Mouse (Mus musculus) heart, embryonic 13.5 days (tissue): ENCODE results near the gene Hace1. TPM values are rescaled to one million over a fixed set of nuclear protein-coding genes. Genes with fewer than 3 reads are reported as not detected.
A peak's percentile ranks its signal among the peaks of the same experiment; 100 is the strongest.

Experiments
- ATAC-seq: fragments of 200-750 bp; cut with Nextera tagmentation; 2 replicates; pipeline ENCODE4 v1.8.0; 2017; ENCODE audit warnings: moderate TSS enrichment; ENCODE audit not compliant: insufficient number of reproducible peaks, low FRiP score, low TSS enrichment; ENCODE audit errors: extremely low read depth
- H3K27ac ChIP-seq: fragments of 300-500 bp; sonication (generic); replicated peaks from 2 replicates; pipeline ENCODE4 v1.5.1; 2015; ENCODE audit warnings: moderate library complexity, mild to moderate bottlenecking, inconsistent platforms
- H3K27me3 ChIP-seq: fragments of 300-500 bp; sonication (generic); replicated peaks from 2 replicates; pipeline ENCODE4 v1.6.1; 2015; ENCODE audit warnings: mild to moderate bottlenecking, inconsistent platforms
- H3K36me3 ChIP-seq: fragments of 300-500 bp; sonication (generic); 2 replicates; pipeline ENCODE4 v1.6.1; 2015; ENCODE audit warnings: mild to moderate bottlenecking, inconsistent platforms
- H3K4me1 ChIP-seq: fragments of 300-500 bp; sonication (generic); 2 replicates; pipeline ENCODE4 v1.6.1; 2015; ENCODE audit warnings: inconsistent platforms
- H3K4me2 ChIP-seq: fragments of 300-500 bp; sonication (generic); 2 replicates; pipeline ENCODE4 v1.6.1; 2015; ENCODE audit warnings: inconsistent platforms, mild to moderate bottlenecking, moderate library complexity
- H3K4me3 ChIP-seq: fragments of 300-500 bp; sonication (generic); 2 replicates; pipeline ENCODE4 v1.5.1; 2015; ENCODE audit warnings: moderate library complexity, mild to moderate bottlenecking, inconsistent platforms
- H3K9ac ChIP-seq: fragments of 300-500 bp; sonication (generic); 2 replicates; pipeline ENCODE4 v1.6.1; 2015; ENCODE audit warnings: inconsistent platforms, mild to moderate bottlenecking, moderate library complexity
- H3K9me3 ChIP-seq: fragments of 300-500 bp; sonication (generic); 2 replicates; pipeline ENCODE4 v1.6.1; 2016; ENCODE audit warnings: inconsistent platforms
- WGBS: fragments of 180-500 bp; shearing (Covaris S2); methylation state at CpG from one replicate; pipeline ENCODE4 v1.1.7; 2015; ENCODE audit warnings: mixed read lengths; 5-methylcytosine and 5-hydroxymethylcytosine counted together
- polyA plus RNA-seq: library from polyadenylated mRNA; unstranded; fragments of >200 nt; fragmentation: Nextera tagmentation; extraction: Ambion mirVana; gene quantifications from 2 replicates; pipeline ENCODE4 v1.2.1, GENCODE M21; 2015

Hace1 gene
- polyA plus RNA-seq, 1 experiment from 2014 or later = 13.0 TPM

- H3K27ac ChIP-seq = peak overlapping the region; percentile 33; the same call in 1 of the 2 replicates
- WGBS = 61% methylated on average over 3 of the region's 3 CpGs
- H3K4me3 ChIP-seq = no peak overlapping the region
- H3K9ac ChIP-seq = no peak overlapping the region
- no peak overlapping the region for H3K4me2 ChIP-seq
- ATAC-seq = no peak
- peaks cover 32% of the 10 kb centered on the region for H3K36me3 ChIP-seq
- peaks cover under 1% of the 10 kb centered on the region; the same call in 1 of the 2 replicates for H3K4me1 ChIP-seq
- H3K27me3 ChIP-seq = no peaks in the 10 kb centered on the region
- no peaks in the 10 kb centered on the region for H3K9me3 ChIP-seq
These were observed 41.4 kb downstream of the Hace1 start for GRCm38 (mm10) chr10:45619039-45619438.

- peaks cover 2% of the 10 kb centered on the region; the same call in 1 of the 2 replicates for H3K36me3 ChIP-seq
- ATAC-seq = no peak
- no peak overlapping the region for H3K4me3 ChIP-seq
- H3K4me1 ChIP-seq = no peaks in the 10 kb centered on the region
- no peak overlapping the region for H3K4me2 ChIP-seq
- no peak overlapping the region for H3K9ac ChIP-seq
- H3K9me3 ChIP-seq = no peaks in the 10 kb centered on the region
- 82% methylated on average over 3 of the region's 3 CpGs for WGBS
- no peaks in the 10 kb centered on the region for H3K27me3 ChIP-seq
- H3K27ac ChIP-seq = no peak overlapping the region
These were observed 54.4 kb downstream of the Hace1 start for GRCm38 (mm10) chr10:45631995-45632394.

- no peaks in the 10 kb centered on the region for H3K27me3 ChIP-seq
- no peak overlapping the region for H3K4me2 ChIP-seq
- H3K9ac ChIP-seq = no peak overlapping the region
- H3K36me3 ChIP-seq = peaks cover 2% of the 10 kb centered on the region; the same call in 1 of the 2 replicates
- H3K9me3 ChIP-seq = no peaks in the 10 kb centered on the region
- no peak overlapping the region for H3K27ac ChIP-seq
- 87% methylated on average over 10 of the region's 10 CpGs for WGBS
- no peak for ATAC-seq
- no peak overlapping the region for H3K4me3 ChIP-seq
- no peaks in the 10 kb centered on the region for H3K4me1 ChIP-seq
These were observed 55.0 kb downstream of the Hace1 start for GRCm38 (mm10) chr10:45632641-45633040.

- WGBS = 80% methylated on average over 3 of the region's 3 CpGs
- Histone ChIP-seq H3K27me3 (no peaks in the 10 kb centered on the region), H3K9ac (no peak overlapping the region), H3K4me1 (no peaks in the 10 kb centered on the region), H3K36me3 (peaks cover 9% of the 10 kb centered on the region), H3K4me3 (no peak overlapping the region), H3K4me2 (no peak overlapping the region), H3K27ac (no peak overlapping the region), H3K9me3 (no peaks in the 10 kb centered on the region)
- no peak for ATAC-seq
These were observed 57.6 kb downstream of the Hace1 start for GRCm38 (mm10) chr10:45635201-45635600.

GRCm38 (mm10) chr10:45639762-45640161 lies 62.1 kb downstream of the Hace1 start:
- peaks cover 21% of the 10 kb centered on the region for H3K36me3 ChIP-seq
- ATAC-seq = no peak
- no peaks in the 10 kb centered on the region for H3K4me1 ChIP-seq
- peaks cover 4% of the 10 kb centered on the region; the same call in 1 of the 2 replicates for H3K9me3 ChIP-seq
- H3K27me3 ChIP-seq = no peaks in the 10 kb centered on the region
- H3K4me2 ChIP-seq = no peak overlapping the region
- no peak overlapping the region for H3K4me3 ChIP-seq
- H3K27ac ChIP-seq = no peak overlapping the region
- H3K9ac ChIP-seq = no peak overlapping the region

GRCm38 (mm10) chr10:45654026-45654425 lies 76.4 kb downstream of the Hace1 start:
- H3K36me3 ChIP-seq = peaks cover 28% of the 10 kb centered on the region
- ATAC-seq = no peak
- 88% methylated on average over 2 of the region's 2 CpGs for WGBS
- no peak overlapping the region for H3K4me3 ChIP-seq
- H3K9me3 ChIP-seq = no peaks in the 10 kb centered on the region
- no peak overlapping the region for H3K27ac ChIP-seq
- no peaks in the 10 kb centered on the region for H3K4me1 ChIP-seq
- no peak overlapping the region for H3K9ac ChIP-seq
- H3K27me3 ChIP-seq = no peaks in the 10 kb centered on the region
- no peak overlapping the region for H3K4me2 ChIP-seq

- Histone ChIP-seq H3K4me2 (no peak overlapping the region), H3K27me3 (no peaks in the 10 kb centered on the region), H3K9ac (no peak overlapping the region), H3K36me3 (peaks cover 24% of the 10 kb centered on the region), H3K27ac (no peak overlapping the region), H3K4me3 (no peak overlapping the region), H3K4me1 (no peaks in the 10 kb centered on the region), H3K9me3 (no peaks in the 10 kb centered on the region)
- WGBS = 85% methylated on average over 9 of the region's 9 CpGs
- no peak for ATAC-seq
These were observed 84.4 kb downstream of the Hace1 start for GRCm38 (mm10) chr10:45662015-45662414.

GRCm38 (mm10) chr10:45668266-45668665 lies 90.6 kb downstream of the Hace1 start:
- Histone ChIP-seq H3K4me1 (no peaks in the 10 kb centered on the region), H3K36me3 (peaks cover 29% of the 10 kb centered on the region), H3K9me3 (no peaks in the 10 kb centered on the region), H3K4me2 (no peak overlapping the region), H3K4me3 (no peak overlapping the region), H3K27me3 (no peaks in the 10 kb centered on the region), H3K9ac (no peak overlapping the region), H3K27ac (no peak overlapping the region)
- WGBS = 93% methylated on average over 2 of the region's 2 CpGs
- no peak for ATAC-seq

GRCm38 (mm10) chr10:45676796-45677195 lies 99.2 kb downstream of the Hace1 start:
- Histone ChIP-seq H3K4me2 (no peak overlapping the region), H3K27me3 (no peaks in the 10 kb centered on the region), H3K27ac (no peak overlapping the region), H3K4me3 (no peak overlapping the region), H3K4me1 (no peaks in the 10 kb centered on the region), H3K9me3 (no peaks in the 10 kb centered on the region), H3K36me3 (peaks cover 30% of the 10 kb centered on the region), H3K9ac (no peak overlapping the region)
- ATAC-seq = no peak

GRCm38 (mm10) chr10:45686191-45686590 lies 108.6 kb downstream of the Hace1 start:
- WGBS = 87% methylated on average over 1 of the region's 1 CpGs
- ATAC-seq = no peak
- H3K9me3 ChIP-seq = no peaks in the 10 kb centered on the region
- H3K9ac ChIP-seq = no peak overlapping the region
- no peak overlapping the region for H3K27ac ChIP-seq
- H3K36me3 ChIP-seq = peaks cover 11% of the 10 kb centered on the region
- no peak overlapping the region for H3K4me3 ChIP-seq
- H3K27me3 ChIP-seq = no peaks in the 10 kb centered on the region
- H3K4me2 ChIP-seq = no peak overlapping the region
- no peaks in the 10 kb centered on the region for H3K4me1 ChIP-seq

- Histone ChIP-seq H3K27me3 (no peaks in the 10 kb centered on the region), H3K27ac (no peak overlapping the region), H3K4me1 (peaks cover 5% of the 10 kb centered on the region; the same call in 1 of the 2 replicates), H3K9me3 (no peaks in the 10 kb centered on the region), H3K4me3 (no peak overlapping the region), H3K9ac (no peak overlapping the region), H3K36me3 (no peaks in the 10 kb centered on the region), H3K4me2 (no peak overlapping the region)
- no peak for ATAC-seq
These were observed 117.3 kb downstream of the Hace1 start for GRCm38 (mm10) chr10:45694931-45695330.

GRCm38 (mm10) chr10:45695522-45695921 lies 117.9 kb downstream of the Hace1 start:
- Histone ChIP-seq H3K4me2 (no peak overlapping the region), H3K27ac (no peak overlapping the region), H3K4me1 (peaks cover 5% of the 10 kb centered on the region; the same call in 1 of the 2 replicates), H3K27me3 (no peaks in the 10 kb centered on the region), H3K4me3 (no peak overlapping the region), H3K36me3 (no peaks in the 10 kb centered on the region), H3K9me3 (no peaks in the 10 kb centered on the region), H3K9ac (no peak overlapping the region)
- 100% methylated on average over 1 of the region's 1 CpGs for WGBS
- no peak for ATAC-seq
